8 mouse cellular contexts compared by ENCODE assay signal in genomic region chr13:117602181-117602580, GRCm38 (mm10). TPM values are rescaled to one million over a fixed set of nuclear protein-coding genes. Genes with fewer than 3 reads are reported as not detected.
DNase-seq lines count a peak whose midpoint lies in the region; ATAC-seq and TF ChIP-seq lines count a peak whose summit lies in the region.

Gene Hcn1, plus strand, starts transcription at chr13:117602320.

- no peaks in the 10 kb centered on the region for H3K36me3 ChIP-seq in ES-E14 (ENCODE audit: control insufficient read depth, insufficient read depth, low read length, poor library complexity, severe bottlenecking)
- no peaks in the 10 kb centered on the region for H3K36me3 ChIP-seq in forebrain, embryonic 15.5 days
- H3K36me3 ChIP-seq in lung, embryonic 14.5 days (ENCODE audit: insufficient read depth): no peaks in the 10 kb centered on the region

- 0 out of 2 replicates have a peak, but pooled peaks cover 10% of the 10 kb centered on the region for H3K27me3 ChIP-seq in forebrain, embryonic 15.5 days
- H3K27me3 ChIP-seq in lung, embryonic 14.5 days (ENCODE audit: insufficient read depth, low read length): peaks cover 12% of the 10 kb centered on the region

- WGBS in forebrain, embryonic 15.5 days: under 1% methylated on average over 43 of the region's 45 CpGs
- under 1% methylated on average over 42 of the region's 45 CpGs for WGBS in lung, embryonic 14.5 days

- no peak within 1 kb of the TSS; the same call in 1 of the 2 replicates for H3K27ac ChIP-seq in ES-E14 (ENCODE audit: insufficient read depth, low read depth, low read length, poor library complexity, severe bottlenecking)
- peak within 1 kb of the TSS; percentile 32 for H3K27ac ChIP-seq in forebrain, embryonic 15.5 days (replicated peaks)
- H3K27ac ChIP-seq in lung, embryonic 14.5 days (ENCODE audit: low read depth): no peak within 1 kb of the TSS

- in situ Hi-C loops in ES-E14 (cut with MboI; ENCODE audit: low sequenced_read_pairs in 2 of 2, unreplicated experiment in 2 of 2): no loop called here

- H3K4me1 ChIP-seq in ES-E14 (ENCODE audit: control insufficient read depth in 2 of 2, insufficient read depth in 2 of 2, low read length in 2 of 2, poor library complexity in 1 of 2): no peaks in the 10 kb centered on the region
- peaks cover 19% of the 10 kb centered on the region for H3K4me1 ChIP-seq in forebrain, embryonic 15.5 days
- H3K4me1 ChIP-seq in lung, embryonic 14.5 days (ENCODE audit: insufficient read depth): no peaks in the 10 kb centered on the region

- H3K9me3 ChIP-seq in ES-E14 (ENCODE audit: control insufficient read depth, insufficient read depth, low read depth, low read length): no peaks in the 10 kb centered on the region
- H3K9me3 ChIP-seq in forebrain, embryonic 15.5 days: no peaks in the 10 kb centered on the region
- H3K9me3 ChIP-seq in lung, embryonic 14.5 days (ENCODE audit: low read depth, low read length): no peaks in the 10 kb centered on the region

- peak; percentile 59 for TF ChIP-seq CTCF in lung, embryonic 14.5 days (IDR thresholded peaks at IDR 0.05; ENCODE audit: low read depth)

- peak within 1 kb of the TSS; percentile 81 for H3K9ac ChIP-seq in ES-E14 (ENCODE audit: insufficient read depth, low read depth, low read length, poor library complexity, severe bottlenecking)
- peak within 1 kb of the TSS; percentile 58 for H3K9ac ChIP-seq in forebrain, embryonic 15.5 days (replicated peaks)
- H3K9ac ChIP-seq in lung, embryonic 14.5 days: peak within 1 kb of the TSS; percentile 6

- H3K4me3 ChIP-seq in ES-E14 (ENCODE audit: insufficient read depth in 1 of 2, low read depth in 1 of 2, low read length in 2 of 2, poor library complexity in 1 of 2, severe bottlenecking in 1 of 2): peak within 1 kb of the TSS; percentile 73 to 83
- H3K4me3 ChIP-seq in forebrain, embryonic 15.5 days: peak within 1 kb of the TSS; percentile 80
- H3K4me3 ChIP-seq in lung, embryonic 14.5 days (ENCODE audit: low read depth, low read length): peak within 1 kb of the TSS; percentile 58

- peak; percentile 99 for ATAC-seq in forebrain, embryonic 15.5 days (replicated peaks)
- peak; percentile 88 to 90 for ATAC-seq in hematopoietic stem cell, adult 5-6 weeks (replicated peaks in 1 of 2; ENCODE audit: insufficient read depth in 1 of 2, low FRiP score in 2 of 2, low TSS enrichment in 1 of 2, low read depth in 1 of 2, poor library complexity in 2 of 2, severe bottlenecking in 2 of 2)
- ATAC-seq in lung, embryonic 14.5 days (ENCODE audit: insufficient read depth): peak; percentile 98

- DNase-seq in ES-E14 (ENCODE audit: low read depth, low spot score): peak; percentile 62
- peak; percentile 87 to 97 for DNase-seq in cerebellum, adult 18-20 months
- peak; percentile 70 for DNase-seq in layer of hippocampus, adult 9-11 months
- peak; percentile 89 for DNase-seq in lung, embryonic 14.5 days
- DNase-seq in ovary, postnatal 10 days (ENCODE audit: low spot score): peak; percentile 38
- peak; percentile 80 for DNase-seq in thymus, postnatal 14 days

- peak within 1 kb of the TSS; percentile 82 for H3K4me2 ChIP-seq in forebrain, embryonic 15.5 days (replicated peaks)
- H3K4me2 ChIP-seq in lung, embryonic 14.5 days: peak within 1 kb of the TSS; percentile 90

TF ChIP-seq in ES-E14, 5 proteins besides CTCF, POLR2A, EP300 and RAD21:
- TF ChIP-seq ZNF384 (IDR thresholded peaks at IDR 0.05; ENCODE audit: low read depth, low read length): no peak
- TF ChIP-seq CHD2 (IDR thresholded peaks at IDR 0.05; ENCODE audit: low read depth, low read length): no peak
- no peak for TF ChIP-seq ZC3H11A (IDR thresholded peaks at IDR 0.05; ENCODE audit: borderline replicate concordance, low read depth, low read length)
- no peak for TF ChIP-seq MAFK (IDR thresholded peaks at IDR 0.05; ENCODE audit: insufficient read depth, low read depth, low read length)
- no peak for TF ChIP-seq HCFC1 (IDR thresholded peaks at IDR 0.05; ENCODE audit: borderline replicate concordance, insufficient read depth, low read length)

RNA-seq across cellular contexts. Expression of gene Hcn1, which starts in this region (rescaled TPM):
- 0.05 and 0.09 TPM in 2 replicates for total RNA-seq in ES-E14 (2012; rRNA removed)
- 0.56 and 0.60 TPM in 2 replicates for polyA plus RNA-seq in forebrain, embryonic 15.5 days (2015; fragmentation: Nextera tagmentation; extraction: Ambion mirVana)
- under 0.01 and 0.05 TPM in 2 replicates for total RNA-seq in hematopoietic stem cell, adult 5-6 weeks (2017)
- polyA plus RNA-seq in lung, embryonic 14.5 days (2014; fragmentation: Nextera tagmentation; extraction: Ambion mirVana): 0.36 and 0.38 TPM in 2 replicates

Comparison
In these comparisons a context has a peak if more than half of its experiments do, and no peak if none do; other contexts are left out.
1. Peak in DNase-seq, H3K4me3 ChIP-seq and H3K9ac ChIP-seq in ES-E14; RNA of the gene not detected or under 1 TPM.
2. Peak in ATAC-seq, H3K4me3 ChIP-seq, H3K27ac ChIP-seq, H3K9ac ChIP-seq and H3K4me2 ChIP-seq in forebrain, embryonic 15.5 days; RNA of the gene not detected or under 1 TPM.
3. Peak in ATAC-seq in hematopoietic stem cell, adult 5-6 weeks; RNA of the gene not detected or under 1 TPM.
4. Peak in DNase-seq, ATAC-seq, H3K4me3 ChIP-seq, H3K9ac ChIP-seq and H3K4me2 ChIP-seq in lung, embryonic 14.5 days; RNA of the gene not detected or under 1 TPM.
5. DNase-seq: peak in every context shown above with its lines; median percentile 92 in cerebellum, adult 18-20 months; 89 in lung, embryonic 14.5 days; 80 in thymus, postnatal 14 days; 70 in layer of hippocampus, adult 9-11 months; 62 in ES-E14; 38 in ovary, postnatal 10 days.
6. H3K9ac ChIP-seq: peak in every context shown above with its lines; median percentile 81 in ES-E14; 58 in forebrain, embryonic 15.5 days; 6 in lung, embryonic 14.5 days.